Mouse (Mus musculus): ENCODE measurements around the gene Ddx39.
A peak's percentile ranks its signal among the peaks of the same experiment; 100 is the strongest.

Ddx39 gene

GRCm38 (mm10) chr8:83767442-83767841 is 52.5 kb downstream of the Ddx39 start:
- no peak for DNase-seq (ENCODE audit: low read depth, low spot score)

DNA sequence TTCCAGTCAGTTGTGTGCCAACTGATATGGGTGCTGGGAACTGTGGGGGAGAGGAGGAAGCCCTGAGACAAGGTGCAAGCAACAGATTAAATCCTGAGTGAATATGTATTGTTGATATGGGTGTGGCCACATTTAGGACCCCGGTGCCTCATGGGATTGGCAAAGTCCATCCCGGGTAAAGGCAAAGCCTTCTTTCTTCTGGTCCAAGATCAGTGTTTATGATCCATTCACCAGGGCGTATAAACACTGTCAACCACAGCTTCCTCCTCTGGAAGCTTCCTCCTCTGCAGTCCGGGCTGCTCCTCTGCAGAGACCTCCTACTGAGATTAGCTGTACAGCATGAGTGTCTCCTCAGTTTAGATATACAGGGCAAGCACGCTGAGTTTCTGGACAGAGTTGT is 53.5 kb downstream of the Ddx39 start:
- no peak for DNase-seq (ENCODE audit: low read depth, low spot score)

DNA sequence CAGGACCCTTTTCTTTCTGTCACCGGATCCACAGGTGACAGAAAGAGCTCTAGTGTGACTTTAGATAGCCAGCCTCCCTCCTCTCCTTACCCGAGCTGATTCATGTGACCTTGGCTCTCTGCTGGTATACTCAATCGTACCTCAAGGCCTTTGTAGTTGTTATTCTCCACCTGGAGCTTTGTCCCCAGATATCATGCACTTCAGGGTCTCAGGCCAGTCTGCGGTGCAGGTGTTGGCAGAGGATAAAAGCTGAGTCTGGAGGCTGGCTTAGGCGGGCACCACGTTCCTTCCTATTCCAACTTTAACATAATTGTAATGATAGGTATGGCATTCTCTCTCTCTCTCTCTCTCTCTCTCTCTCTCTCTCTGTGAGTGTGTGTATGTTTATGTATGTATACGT is 54.7 kb downstream of the Ddx39 start:
- DNase-seq (ENCODE audit: low read depth, low spot score) = no peak

GRCm38 (mm10) chr8:83770669-83771068 is 55.7 kb downstream of the Ddx39 start:
- DNase-seq (ENCODE audit: low read depth, low spot score) = no peak

- DNase-seq (ENCODE audit: low read depth, low spot score) = no peak
Measured at GRCm38 (mm10) chr8:83771791-83772190, 56.8 kb downstream of the Ddx39 start.

- peak; percentile 70 for DNase-seq (ENCODE audit: low read depth, low spot score)
Measured at GRCm38 (mm10) chr8:83772701-83773451, 57.9 kb downstream of the Ddx39 start.

GRCm38 (mm10) chr8:83773452-83773846 is 58.5 kb downstream of the Ddx39 start:
- no peak for DNase-seq (ENCODE audit: low read depth, low spot score)

GRCm38 (mm10) chr8:83774221-83774620 is 59.2 kb downstream of the Ddx39 start:
- DNase-seq (ENCODE audit: low read depth, low spot score) = no peak
